In the genomic region with DNA sequence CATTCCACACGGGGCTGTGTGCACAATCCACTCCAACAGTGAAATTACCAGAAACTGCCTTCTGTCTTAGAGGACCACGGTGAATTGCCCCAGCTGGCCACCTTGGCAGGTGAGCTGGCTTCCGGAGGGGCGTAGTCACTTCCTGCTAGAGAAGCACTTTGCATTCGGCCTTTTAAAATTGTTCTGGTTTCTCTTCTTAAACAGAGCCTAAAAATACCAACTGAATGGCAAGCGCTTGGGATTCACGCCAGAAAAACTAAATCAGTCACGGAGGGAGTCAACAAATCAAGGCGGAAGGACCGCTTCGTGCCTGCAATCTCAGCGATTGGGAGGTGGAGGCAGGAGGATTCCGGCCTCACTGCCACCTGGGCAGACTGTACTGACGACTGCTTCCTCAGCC, we compare ENCODE assay signal across 10 mouse cellular contexts.
DNase-seq lines count a peak whose midpoint lies in the region; ATAC-seq and TF ChIP-seq lines count a peak whose summit lies in the region.
"Had no signal": no experiment of that assay in that cellular context is flagged by ENCODE, and none has a peak within 500 bp of the region (broad histone marks: within the 10 kb centered on the region; RNA-seq: fewer than 3 reads in every experiment).

No protein-coding gene starts in this region.

- no peak for TF ChIP-seq CTCF in heart, postnatal 0 days (IDR thresholded peaks at IDR 0.05; ENCODE audit: low read depth)
- no peak for TF ChIP-seq CTCF in intestine, postnatal 0 days (IDR thresholded peaks at IDR 0.05; ENCODE audit: low read depth)

- no peaks in the 10 kb centered on the region for H3K9me3 ChIP-seq in heart, postnatal 0 days (replicated peaks; ENCODE audit: control insufficient read depth, low read length)
- no peaks in the 10 kb centered on the region for H3K9me3 ChIP-seq in hindbrain, embryonic 13.5 days
- H3K9me3 ChIP-seq in intestine, postnatal 0 days (ENCODE audit: control insufficient read depth) = no peaks in the 10 kb centered on the region

- H3K4me1 ChIP-seq in heart, postnatal 0 days (ENCODE audit: control insufficient read depth, insufficient read depth) = peaks cover 5% of the 10 kb centered on the region; the same call in 1 of the 2 replicates
- H3K4me1 ChIP-seq in hindbrain, embryonic 13.5 days (replicated peaks) = peaks cover 51% of the 10 kb centered on the region
- no peaks in the 10 kb centered on the region for H3K4me1 ChIP-seq in intestine, postnatal 0 days (replicated peaks; ENCODE audit: control insufficient read depth, insufficient read depth, low read length)

- ATAC-seq in heart, postnatal 0 days (ENCODE audit: insufficient read depth, low read depth) = no peak
- ATAC-seq in hindbrain, embryonic 13.5 days (ENCODE audit: low FRiP score) = no peak
- no peak for ATAC-seq in intestine, postnatal 0 days

- TF ChIP-seq EP300 in heart, postnatal 0 days (IDR thresholded peaks at IDR 0.05; ENCODE audit: low read depth) = no peak

- no peak overlapping the region for H3K4me3 ChIP-seq in heart, postnatal 0 days (ENCODE audit: low read depth, low read length)
- no peak overlapping the region for H3K4me3 ChIP-seq in hindbrain, embryonic 13.5 days
- no peak overlapping the region for H3K4me3 ChIP-seq in intestine, postnatal 0 days (ENCODE audit: low read depth, low read length)

- no peak overlapping the region for H3K9ac ChIP-seq in heart, postnatal 0 days (replicated peaks; ENCODE audit: low read depth, low read length)
- H3K9ac ChIP-seq in hindbrain, embryonic 13.5 days = no peak overlapping the region
- no peak overlapping the region for H3K9ac ChIP-seq in intestine, postnatal 0 days (ENCODE audit: low read depth, low read length)

- no peaks in the 10 kb centered on the region for H3K27me3 ChIP-seq in heart, postnatal 0 days (ENCODE audit: control insufficient read depth, insufficient read depth, low read length)
- no peaks in the 10 kb centered on the region for H3K27me3 ChIP-seq in hindbrain, embryonic 13.5 days
- H3K27me3 ChIP-seq in intestine, postnatal 0 days (replicated peaks; ENCODE audit: control insufficient read depth, insufficient read depth, low read length) = no peaks in the 10 kb centered on the region

- no peak overlapping the region for H3K27ac ChIP-seq in heart, postnatal 0 days (ENCODE audit: low read depth)
- H3K27ac ChIP-seq in hindbrain, embryonic 13.5 days = peak overlapping the region; percentile 96
- no peak overlapping the region for H3K27ac ChIP-seq in intestine, postnatal 0 days (ENCODE audit: low read depth, low read length)

- DNase-seq in heart, postnatal 0 days (ENCODE audit: low spot score) = peak; percentile 13
- DNase-seq in heart, adult 11 months = no peak
- peak; percentile 13 for DNase-seq in NIH3T3 (ENCODE audit: low read depth)
- DNase-seq in naive thymus-derived CD4-positive, alpha-beta T cell, adult 2 months (ENCODE audit: low read depth) = peak; percentile 46
- no peak for DNase-seq in adrenal gland, adult 18-20 months (ENCODE audit: low spot score in 2 of 2)
- no peak for DNase-seq in adrenal gland, adult 8-10 months
- DNase-seq: kidney, adult 18-20 months had no signal

- 0 out of 2 replicates have a peak overlapping the region, but pooled peaks have one; percentile 8 for H3K4me2 ChIP-seq in heart, postnatal 0 days (ENCODE audit: low read depth, low read length)
- no peak overlapping the region for H3K4me2 ChIP-seq in hindbrain, embryonic 13.5 days
- no peak overlapping the region for H3K4me2 ChIP-seq in intestine, postnatal 0 days (replicated peaks; ENCODE audit: low read depth)
- H3K4me2 ChIP-seq: liver, embryonic 11.5 days had no signal

- no peaks in the 10 kb centered on the region for H3K36me3 ChIP-seq in heart, postnatal 0 days (replicated peaks; ENCODE audit: control insufficient read depth, insufficient read depth, low read length)
- no peaks in the 10 kb centered on the region for H3K36me3 ChIP-seq in hindbrain, embryonic 13.5 days
- H3K36me3 ChIP-seq in intestine, postnatal 0 days (ENCODE audit: control insufficient read depth, insufficient read depth) = no peaks in the 10 kb centered on the region

- 45% methylated on average over 14 of the region's 14 CpGs for WGBS in heart, postnatal 0 days
- WGBS in hindbrain, embryonic 13.5 days = 73% methylated on average over 14 of the region's 14 CpGs
- 76% methylated on average over 14 of the region's 14 CpGs for WGBS in intestine, postnatal 0 days

Comparison
In these comparisons a context has a peak if more than half of its experiments do, and no peak if none do; other contexts are left out.
1. DNase-seq: peak in heart, postnatal 0 days (single experiment), NIH3T3 (single experiment) and naive thymus-derived CD4-positive, alpha-beta T cell, adult 2 months (single experiment); none in heart, adult 11 months (single experiment), adrenal gland, adult 18-20 months (0 of 2) and adrenal gland, adult 8-10 months (single experiment).